Mouse (Mus musculus): ENCODE measurements around the gene Traf7. TPM values are rescaled to one million over a fixed set of nuclear protein-coding genes. Genes with fewer than 3 reads are reported as not detected.
A peak's percentile ranks its signal among the peaks of the same experiment; 100 is the strongest.

Gene Traf7
- polyA plus RNA-seq, 1 experiment from 2014 or later = 65.8 TPM

DNA sequence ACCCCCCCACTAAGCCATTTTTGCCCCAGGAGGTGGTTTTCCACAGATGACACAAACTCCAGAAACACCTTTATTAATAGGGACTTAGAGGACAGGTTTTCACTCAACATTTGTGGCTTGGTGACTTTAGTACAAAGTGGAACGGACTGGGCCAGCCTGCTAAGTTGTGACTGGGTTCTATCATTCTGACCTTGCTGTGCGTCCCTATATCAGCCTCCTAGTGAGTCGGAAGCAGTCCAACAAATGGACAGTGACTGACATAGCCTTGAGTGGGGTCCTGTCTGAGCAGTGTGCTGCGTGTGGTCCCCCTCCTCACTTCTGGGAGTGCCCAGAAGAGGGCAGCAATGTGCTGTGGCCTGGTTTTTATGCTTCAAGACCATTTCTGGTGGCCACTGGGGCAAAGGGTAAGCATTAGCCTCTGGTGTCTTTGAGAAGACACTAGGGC, 1.3 kb upstream of the Traf7 start:
- H3K9ac ChIP-seq (ENCODE audit: low read depth, low read length) = peak overlapping the region; percentile 77
- H3K4me1 ChIP-seq (replicated peaks; ENCODE audit: control insufficient read depth, insufficient read depth, low read length) = peaks cover 16% of the 10 kb centered on the region
- WGBS = 2% methylated on average over 4 of the region's 4 CpGs
- H3K9me3 ChIP-seq (ENCODE audit: control insufficient read depth, low read length) = no peaks in the 10 kb centered on the region
- no peaks in the 10 kb centered on the region; the same call in 1 of the 2 replicates for H3K36me3 ChIP-seq (ENCODE audit: control insufficient read depth, insufficient read depth, low read length)
- peak; percentile 93 for DNase-seq (ENCODE audit: low spot score)
- H3K4me3 ChIP-seq (ENCODE audit: low read depth, low read length) = peak overlapping the region; percentile 64
- no peaks in the 10 kb centered on the region for H3K27me3 ChIP-seq (ENCODE audit: control insufficient read depth, insufficient read depth, low read length)
- no peak for ATAC-seq (ENCODE audit: low FRiP score)
- peak overlapping the region; percentile 83 for H3K4me2 ChIP-seq (replicated peaks; ENCODE audit: low read depth, low read length)
- H3K27ac ChIP-seq (ENCODE audit: low read depth, low read length) = peak overlapping the region; percentile 39; the same call in 1 of the 2 replicates

DNA sequence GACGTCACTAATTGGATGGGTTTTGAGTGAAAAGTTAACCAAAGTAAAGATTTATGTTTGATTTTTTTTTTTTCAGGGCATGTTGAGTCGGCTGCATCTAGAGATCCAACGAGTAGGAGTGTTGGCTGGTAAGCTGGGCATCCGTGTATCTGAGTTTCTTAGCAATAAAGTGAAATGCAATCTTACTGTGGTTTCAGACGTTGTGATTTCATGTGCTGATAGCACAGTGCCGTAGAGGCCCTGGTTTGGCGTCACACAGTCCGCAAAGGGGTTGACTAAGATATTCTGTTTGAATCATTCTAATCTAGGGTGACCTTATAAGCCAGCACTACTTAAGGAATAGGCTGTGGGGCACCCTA, 801 bp upstream of the Traf7 start:
- no peak for ATAC-seq (ENCODE audit: low FRiP score)
- H3K9me3 ChIP-seq (ENCODE audit: control insufficient read depth, low read length) = no peaks in the 10 kb centered on the region
- peak overlapping the region; percentile 83 for H3K4me2 ChIP-seq (replicated peaks; ENCODE audit: low read depth, low read length)
- under 1% methylated on average over 8 of the region's 8 CpGs for WGBS
- no peaks in the 10 kb centered on the region for H3K27me3 ChIP-seq (ENCODE audit: control insufficient read depth, insufficient read depth, low read length)
- H3K9ac ChIP-seq (ENCODE audit: low read depth, low read length) = peak overlapping the region; percentile 77
- no peaks in the 10 kb centered on the region; the same call in 1 of the 2 replicates for H3K36me3 ChIP-seq (ENCODE audit: control insufficient read depth, insufficient read depth, low read length)
- peak overlapping the region; percentile 64 for H3K4me3 ChIP-seq (ENCODE audit: low read depth, low read length)
- peak overlapping the region; percentile 75 for H3K27ac ChIP-seq (ENCODE audit: low read depth, low read length)
- H3K4me1 ChIP-seq (replicated peaks; ENCODE audit: control insufficient read depth, insufficient read depth, low read length) = peaks cover 16% of the 10 kb centered on the region
- DNase-seq (ENCODE audit: low spot score) = no peak

DNA sequence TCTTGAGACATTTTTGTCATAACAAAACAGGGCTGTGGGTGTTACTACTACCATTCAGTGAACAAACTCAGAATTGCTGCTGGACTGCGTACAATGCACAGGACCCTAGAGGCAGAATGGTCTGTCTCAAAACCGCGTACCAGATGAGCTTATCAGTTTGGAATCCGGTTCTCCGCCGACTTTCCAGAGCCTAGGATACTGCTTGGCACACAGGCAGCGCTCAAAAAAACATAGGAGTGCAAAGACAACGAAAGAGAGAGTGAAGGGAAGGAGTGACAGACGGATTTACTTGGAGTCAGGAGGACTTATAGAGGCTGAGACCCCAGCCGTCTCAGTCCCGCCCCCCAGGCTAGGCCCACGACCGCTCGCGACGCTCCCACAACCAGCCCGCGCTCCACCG, 423 bp downstream of the Traf7 start:
- Histone ChIP-seq H3K36me3 (ENCODE audit: control insufficient read depth, insufficient read depth, low read length) (no peaks in the 10 kb centered on the region; the same call in 1 of the 2 replicates), H3K4me1 (replicated peaks; ENCODE audit: control insufficient read depth, insufficient read depth, low read length) (peaks cover 12% of the 10 kb centered on the region), H3K27me3 (ENCODE audit: control insufficient read depth, insufficient read depth, low read length) (no peaks in the 10 kb centered on the region), H3K4me2 (replicated peaks; ENCODE audit: low read depth, low read length) (peak overlapping the region; percentile 51), H3K9me3 (ENCODE audit: control insufficient read depth, low read length) (no peaks in the 10 kb centered on the region), H3K9ac (ENCODE audit: low read depth, low read length) (peak overlapping the region; percentile 83), H3K27ac (ENCODE audit: low read depth, low read length) (peak overlapping the region; percentile 55; the same call in 1 of the 2 replicates), H3K4me3 (ENCODE audit: low read depth, low read length) (peak overlapping the region; percentile 88)
- DNase-seq (ENCODE audit: low spot score) (no peak), ATAC-seq (ENCODE audit: low FRiP score) (no peak)
- under 1% methylated on average over 19 of the region's 19 CpGs for WGBS

DNA sequence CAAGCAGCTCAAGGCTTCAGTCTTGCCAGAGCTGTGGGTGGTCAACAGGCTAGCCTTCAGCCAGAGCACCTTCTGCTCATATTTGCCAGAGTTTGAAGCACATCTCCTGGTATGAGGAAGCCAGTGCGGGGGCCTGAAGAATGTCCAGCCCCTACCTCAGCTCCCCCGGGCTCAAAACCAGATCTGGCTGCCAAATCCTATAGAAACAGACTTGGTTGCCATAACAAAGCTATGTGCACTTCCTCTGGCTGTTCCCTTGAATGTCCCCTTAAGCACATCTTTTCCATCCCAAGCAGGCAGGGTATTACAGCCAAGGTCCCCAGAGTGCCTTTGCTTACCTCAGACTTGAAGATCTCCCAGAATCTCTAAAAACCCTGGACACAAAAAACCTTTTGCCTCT, 3.0 kb downstream of the Traf7 start:
- H3K4me3 ChIP-seq (ENCODE audit: low read depth, low read length) = no peak overlapping the region
- ATAC-seq (ENCODE audit: low FRiP score) (no peak), DNase-seq (ENCODE audit: low spot score) (no peak)
- H3K36me3 ChIP-seq (ENCODE audit: control insufficient read depth, insufficient read depth, low read length) = no peaks in the 10 kb centered on the region
- H3K27ac ChIP-seq (ENCODE audit: low read depth, low read length) = no peak overlapping the region
- H3K27me3 ChIP-seq (ENCODE audit: control insufficient read depth, insufficient read depth, low read length) = no peaks in the 10 kb centered on the region
- WGBS = 87% methylated on average over 2 of the region's 2 CpGs
- H3K9me3 ChIP-seq (ENCODE audit: control insufficient read depth, low read length) = no peaks in the 10 kb centered on the region
- H3K9ac ChIP-seq (ENCODE audit: low read depth, low read length) = no peak overlapping the region
- H3K4me2 ChIP-seq (replicated peaks; ENCODE audit: low read depth, low read length) = no peak overlapping the region
- peaks cover 12% of the 10 kb centered on the region for H3K4me1 ChIP-seq (replicated peaks; ENCODE audit: control insufficient read depth, insufficient read depth, low read length)

DNA sequence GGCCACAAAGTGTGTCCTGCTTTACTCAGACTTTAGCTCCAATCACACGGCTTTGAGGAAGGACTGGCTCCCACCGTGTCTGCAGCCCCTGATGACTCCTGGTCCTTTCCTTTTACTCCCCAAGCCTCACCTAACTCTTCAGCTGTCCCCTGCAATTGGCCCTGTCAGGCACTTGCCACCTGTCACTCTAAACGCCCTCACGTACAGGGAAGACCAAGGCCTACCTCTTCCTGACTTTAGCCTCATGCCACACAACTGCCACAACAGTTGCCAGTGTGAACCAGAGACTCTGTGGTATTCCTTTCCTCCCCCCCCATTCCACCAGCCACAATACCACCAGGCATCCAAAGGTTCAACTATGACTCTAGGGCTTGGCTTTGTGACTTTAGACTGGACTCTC, 7.3 kb downstream of the Traf7 start:
- H3K36me3 ChIP-seq (ENCODE audit: control insufficient read depth, insufficient read depth, low read length) = peaks cover 2% of the 10 kb centered on the region; the same call in 1 of the 2 replicates
- no peak for DNase-seq (ENCODE audit: low spot score)
- H3K27ac ChIP-seq (ENCODE audit: low read depth, low read length) = no peak overlapping the region
- no peak for ATAC-seq (ENCODE audit: low FRiP score)
- WGBS = 90% methylated on average over 4 of the region's 4 CpGs
- H3K9me3 ChIP-seq (ENCODE audit: control insufficient read depth, low read length) = no peaks in the 10 kb centered on the region
- H3K9ac ChIP-seq (ENCODE audit: low read depth, low read length) = no peak overlapping the region
- no peaks in the 10 kb centered on the region for H3K4me1 ChIP-seq (replicated peaks; ENCODE audit: control insufficient read depth, insufficient read depth, low read length)
- H3K4me3 ChIP-seq (ENCODE audit: low read depth, low read length) = no peak overlapping the region
- no peak overlapping the region for H3K4me2 ChIP-seq (replicated peaks; ENCODE audit: low read depth, low read length)
- H3K27me3 ChIP-seq (ENCODE audit: control insufficient read depth, insufficient read depth, low read length) = no peaks in the 10 kb centered on the region

DNA sequence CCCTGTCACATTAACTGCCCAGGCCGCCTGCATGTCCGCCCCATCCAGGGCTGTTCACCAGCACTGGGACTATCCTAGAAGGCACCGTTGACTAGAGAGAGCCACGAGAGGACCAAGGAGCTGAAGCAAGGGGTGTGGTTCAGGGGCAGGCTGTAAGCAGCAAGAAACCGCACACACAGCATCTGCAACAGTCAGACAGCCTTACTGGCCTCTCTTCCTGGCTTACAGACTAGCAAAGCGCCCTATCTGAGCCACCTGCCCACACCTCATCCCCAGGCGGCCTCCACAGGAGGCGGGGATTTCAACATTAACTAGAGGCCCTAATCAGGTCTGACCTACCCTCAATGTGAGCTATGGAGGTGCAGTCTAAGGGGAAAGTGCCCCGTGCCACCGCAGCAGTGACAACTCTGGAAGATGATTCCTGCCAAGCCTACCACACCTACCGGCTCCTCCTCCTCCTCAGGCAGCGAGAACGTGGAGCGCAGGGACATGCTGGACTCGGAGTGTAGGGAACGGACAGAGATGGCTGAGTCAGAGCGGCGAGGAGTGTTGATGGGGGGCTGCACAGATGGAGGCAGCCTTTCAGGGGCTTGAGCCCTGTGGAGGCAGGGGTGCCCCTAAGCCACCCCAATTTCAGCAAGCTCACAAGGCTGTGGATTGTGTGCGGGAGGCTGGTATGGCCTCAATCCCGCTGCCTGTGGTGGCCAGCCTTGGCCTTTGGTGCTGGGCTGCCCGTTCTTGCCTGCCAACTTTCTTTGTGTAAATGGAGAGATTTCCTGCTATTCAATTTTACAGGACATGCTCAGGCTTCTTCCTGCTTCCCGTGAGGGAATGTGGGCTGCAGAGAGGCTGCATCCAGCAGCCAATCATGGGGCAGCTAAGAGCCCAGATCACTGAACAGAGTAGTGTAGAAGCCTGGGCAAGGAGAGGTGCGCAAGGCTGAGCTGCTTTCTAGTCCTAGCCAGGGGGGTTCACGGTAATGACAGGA, 13.2 kb downstream of the Traf7 start:
- Histone ChIP-seq H3K27me3 (ENCODE audit: control insufficient read depth, insufficient read depth, low read length) (no peaks in the 10 kb centered on the region), H3K4me3 (ENCODE audit: low read depth, low read length) (no peak overlapping the region), H3K27ac (ENCODE audit: low read depth, low read length) (no peak overlapping the region), H3K9ac (ENCODE audit: low read depth, low read length) (no peak overlapping the region), H3K4me2 (replicated peaks; ENCODE audit: low read depth, low read length) (no peak overlapping the region), H3K4me1 (replicated peaks; ENCODE audit: control insufficient read depth, insufficient read depth, low read length) (no peaks in the 10 kb centered on the region), H3K36me3 (ENCODE audit: control insufficient read depth, insufficient read depth, low read length) (peaks cover 16% of the 10 kb centered on the region), H3K9me3 (ENCODE audit: control insufficient read depth, low read length) (no peaks in the 10 kb centered on the region)
- 90% methylated on average over 24 of the region's 24 CpGs for WGBS
- DNase-seq (ENCODE audit: low spot score) = no peak
- ATAC-seq (ENCODE audit: low FRiP score) = no peak

DNA sequence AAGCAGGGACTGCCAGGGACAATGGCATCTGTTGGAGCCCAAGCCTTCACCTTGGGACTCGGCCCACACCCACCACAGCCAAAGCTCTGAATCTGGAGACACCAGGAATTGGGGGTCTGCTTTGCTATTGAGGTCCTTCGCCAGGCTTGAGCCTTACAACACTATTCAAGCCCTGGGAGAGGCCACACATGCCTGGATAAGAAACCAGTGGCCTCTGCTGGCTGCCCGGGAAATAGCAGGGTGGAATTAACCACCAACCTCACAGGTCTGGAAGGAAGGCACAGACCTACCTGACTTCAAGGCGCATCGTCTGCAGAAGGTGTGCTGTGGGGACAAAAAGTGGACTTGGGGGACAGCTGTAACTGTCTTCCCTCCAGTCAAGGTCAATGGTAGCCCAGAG, 14.1 kb downstream of the Traf7 start:
- H3K27ac ChIP-seq (ENCODE audit: low read depth, low read length) = no peak overlapping the region
- peak; percentile 35; the same call in 1 of the 2 replicates for ATAC-seq (ENCODE audit: low FRiP score)

DNA sequence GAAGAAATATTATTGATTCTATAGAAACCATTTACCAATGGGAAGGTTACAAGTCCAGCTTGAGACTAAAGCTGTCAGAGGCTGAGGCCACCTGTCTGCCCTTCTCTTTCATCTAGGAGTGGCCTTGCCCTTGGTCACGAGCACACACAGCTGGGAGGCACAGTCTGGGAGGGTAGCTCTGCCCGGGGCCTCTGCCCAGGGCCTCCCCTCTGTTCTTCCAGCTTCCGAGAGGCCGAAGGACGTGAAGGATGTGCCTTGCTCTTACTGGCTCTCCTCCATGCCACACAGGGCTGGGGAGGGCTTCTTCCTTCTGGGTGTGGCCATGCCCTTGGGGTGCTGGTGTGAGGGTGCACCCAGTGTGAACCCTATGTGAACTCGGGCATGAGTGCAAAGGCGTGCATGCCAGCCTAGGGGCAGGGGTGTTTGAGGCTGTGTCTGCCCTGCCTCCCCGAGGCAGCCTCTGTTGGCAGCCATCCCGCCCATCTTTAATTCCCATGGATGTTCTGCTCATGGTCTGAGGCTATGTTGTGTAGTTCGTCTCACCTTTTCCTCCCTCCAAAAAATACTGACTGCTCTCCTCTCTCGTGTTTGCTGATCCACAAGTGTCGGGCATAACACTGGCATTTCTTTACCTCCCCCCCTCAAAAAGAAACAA, 19.8 kb downstream of the Traf7 start:
- WGBS = 79% methylated on average over 12 of the region's 12 CpGs
- Histone ChIP-seq H3K4me1 (replicated peaks; ENCODE audit: control insufficient read depth, insufficient read depth, low read length) (no peaks in the 10 kb centered on the region), H3K4me3 (ENCODE audit: low read depth, low read length) (no peak overlapping the region), H3K27ac (ENCODE audit: low read depth, low read length) (no peak overlapping the region), H3K9ac (ENCODE audit: low read depth, low read length) (no peak overlapping the region), H3K36me3 (ENCODE audit: control insufficient read depth, insufficient read depth, low read length) (peaks cover 14% of the 10 kb centered on the region; the same call in 1 of the 2 replicates), H3K4me2 (replicated peaks; ENCODE audit: low read depth, low read length) (no peak overlapping the region), H3K9me3 (ENCODE audit: control insufficient read depth, low read length) (no peaks in the 10 kb centered on the region), H3K27me3 (ENCODE audit: control insufficient read depth, insufficient read depth, low read length) (no peaks in the 10 kb centered on the region)
- DNase-seq (ENCODE audit: low spot score) (no peak), ATAC-seq (ENCODE audit: low FRiP score) (no peak)

More for the DNA sequence above, 14.1 kb downstream of the Traf7 start:
- Histone ChIP-seq H3K9ac (ENCODE audit: low read depth, low read length) (no peak overlapping the region), H3K36me3 (ENCODE audit: control insufficient read depth, insufficient read depth, low read length) (peaks cover 16% of the 10 kb centered on the region), H3K27me3 (ENCODE audit: control insufficient read depth, insufficient read depth, low read length) (no peaks in the 10 kb centered on the region), H3K4me2 (replicated peaks; ENCODE audit: low read depth, low read length) (no peak overlapping the region), H3K4me3 (ENCODE audit: low read depth, low read length) (no peak overlapping the region), H3K4me1 (replicated peaks; ENCODE audit: control insufficient read depth, insufficient read depth, low read length) (no peaks in the 10 kb centered on the region), H3K9me3 (ENCODE audit: control insufficient read depth, low read length) (no peaks in the 10 kb centered on the region)
- 57% methylated on average over 5 of the region's 5 CpGs for WGBS
- peak; percentile 61 for DNase-seq (ENCODE audit: low spot score)

Measured in hindbrain, embryonic 11.5 days (tissue).